Mouse (Mus musculus) MEL (cell line): ENCODE data around the gene Pold4. TPM values are rescaled to one million over a fixed set of nuclear protein-coding genes. Genes with fewer than 3 reads are reported as not detected.

Source experiments
- DNase-seq: peaks from one replicate; pipeline ENCODE4 v3.0.0; 2011; ENCODE audit warnings: low read depth, low spot score
- H3K27ac ChIP-seq: 2 replicates; pipeline ENCODE4 v1.5.1; 2012; ENCODE audit warnings: low read depth, mild to moderate bottlenecking, control low read depth, low read length, moderate library complexity; ENCODE audit not compliant: control insufficient read depth
- H3K27me3 ChIP-seq, 2 experiments: fragments of 150-350 bp in 1 of 2; sonication (generic) in 1 of 2; 2 replicates each; pipeline ENCODE4 v1.6.1; 2012; ENCODE audit warnings: low read length in 2 of 2, mild to moderate bottlenecking in 2 of 2, improper control_type of control experiment in 1 of 2, moderate library complexity in 1 of 2; ENCODE audit not compliant: insufficient read depth in 2 of 2, control insufficient read depth in 1 of 2
- H3K36me3 ChIP-seq, 2 experiments: 2 replicates each; pipeline ENCODE4 v1.6.1; 2012 to 2014; ENCODE audit warnings: low read length in 2 of 2, improper control_type of control experiment in 1 of 2, inconsistent platforms in 1 of 2, mild to moderate bottlenecking in 1 of 2; ENCODE audit not compliant: insufficient read depth in 2 of 2, control insufficient read depth in 1 of 2
- H3K4me1 ChIP-seq, 2 experiments: fragments of 150-350 bp in 1 of 2; sonication (generic) in 1 of 2; 2 replicates each; pipeline ENCODE4 v1.6.1; 2012; ENCODE audit warnings: low read length in 2 of 2, improper control_type of control experiment in 1 of 2, mild to moderate bottlenecking in 1 of 2; ENCODE audit not compliant: insufficient read depth in 2 of 2, control insufficient read depth in 1 of 2
- H3K4me3 ChIP-seq, 2 experiments: fragments of 150-350 bp in 1 of 2; sonication (generic) in 1 of 2; 2 replicates each; pipeline ENCODE4 v1.5.1; 2012; ENCODE audit warnings: low read depth in 2 of 2, low read length in 2 of 2, mild to moderate bottlenecking in 2 of 2, moderate library complexity in 2 of 2, control low read depth in 1 of 2, improper control_type of control experiment in 1 of 2; ENCODE audit not compliant: control insufficient read depth in 1 of 2, insufficient read depth in 1 of 2
- H3K79me2 ChIP-seq: 2 replicates; pipeline ENCODE4 v1.6.1; 2012; ENCODE audit warnings: mild to moderate bottlenecking, low read length, moderate library complexity; ENCODE audit not compliant: control insufficient read depth, poor library complexity, insufficient read depth
- H3K9ac ChIP-seq: 2 replicates; pipeline ENCODE4 v1.6.1; 2012; ENCODE audit warnings: low read depth, mild to moderate bottlenecking, control low read depth, low read length, moderate library complexity; ENCODE audit not compliant: control insufficient read depth, poor library complexity, severe bottlenecking
- H3K9me3 ChIP-seq: fragments of 150-350 bp; sonication (generic); replicated peaks from 2 replicates; pipeline ENCODE4 v1.6.1; 2012; ENCODE audit warnings: mild to moderate bottlenecking, low read length, improper control_type of control experiment, moderate library complexity; ENCODE audit not compliant: insufficient read depth
- BHLHE40 ChIP-seq: IDR thresholded peaks from 2 replicates; pipeline ENCODE4 v1.6.1; 2012; ENCODE audit warnings: low read depth, mild to moderate bottlenecking, inconsistent platforms, low read length, improper control_type of control experiment, borderline replicate concordance
- CTCF ChIP-seq, 3 experiments: IDR thresholded peaks in 2 of 3; conservative IDR thresholded peaks in 1 of 3; 2 replicates each; pipeline ENCODE4 v1.5.1; 2011 to 2012; ENCODE audit warnings: low read length in 3 of 3, low read depth in 2 of 3, mild to moderate bottlenecking in 2 of 3, improper control_type of control experiment in 1 of 3, inconsistent platforms in 1 of 3, mixed read lengths in 1 of 3, moderate library complexity in 1 of 3; ENCODE audit not compliant: control insufficient read depth in 1 of 3, insufficient read depth in 1 of 3, poor library complexity in 1 of 3, severe bottlenecking in 1 of 3
- GATA1 ChIP-seq: IDR thresholded peaks from 2 replicates; pipeline ENCODE4 v1.6.1; 2011; ENCODE audit warnings: low read depth, low read length, improper control_type of control experiment
- KAT2A ChIP-seq: conservative IDR thresholded peaks from 2 replicates; pipeline ENCODE4 v1.6.1; 2012; ENCODE audit warnings: low read depth, low read length, improper control_type of control experiment, inconsistent platforms
- MAX ChIP-seq: IDR thresholded peaks from 2 replicates; pipeline ENCODE4 v1.6.1; 2011; ENCODE audit warnings: low read length, improper control_type of control experiment
- MEF2A ChIP-seq: IDR thresholded peaks from 2 replicates; pipeline ENCODE4 v1.6.1; 2014; ENCODE audit warnings: low read depth, mild to moderate bottlenecking, inconsistent platforms, low read length, improper control_type of control experiment; ENCODE audit not compliant: poor library complexity, insufficient replicate concordance, severe bottlenecking; ENCODE audit errors: extremely low read depth
- MXI1 ChIP-seq: IDR thresholded peaks from 2 replicates; pipeline ENCODE4 v1.6.1; 2011; ENCODE audit warnings: mild to moderate bottlenecking, low read depth, low read length, improper control_type of control experiment
- MYB ChIP-seq: IDR thresholded peaks from 2 replicates; pipeline ENCODE4 v1.6.1; 2011; ENCODE audit warnings: mild to moderate bottlenecking, low read depth, low read length, improper control_type of control experiment
- MYC ChIP-seq: IDR thresholded peaks from 2 replicates; pipeline ENCODE4 v1.6.1; 2011; ENCODE audit warnings: low read depth, mild to moderate bottlenecking, low read length, improper control_type of control experiment, moderate library complexity
- NRF1 ChIP-seq: IDR thresholded peaks from 2 replicates; pipeline ENCODE4 v1.6.1; 2014; ENCODE audit warnings: low read depth, mild to moderate bottlenecking, inconsistent platforms, low read length, improper control_type of control experiment, moderate library complexity; ENCODE audit not compliant: poor library complexity, insufficient read depth, severe bottlenecking
- POLR2AphosphoS2 ChIP-seq: IDR thresholded peaks from 2 replicates; pipeline ENCODE4 v1.6.1; 2011; ENCODE audit warnings: low read length, improper control_type of control experiment
- POLR2AphosphoS5 ChIP-seq: IDR thresholded peaks from 2 replicates; pipeline ENCODE4 v1.6.1; 2012; ENCODE audit warnings: low read depth, borderline replicate concordance, mild to moderate bottlenecking, inconsistent platforms, low read length, moderate library complexity, mixed read lengths
- RCOR1 ChIP-seq: IDR thresholded peaks from 2 replicates; pipeline ENCODE4 v1.6.1; 2012; ENCODE audit warnings: low read depth, mild to moderate bottlenecking, inconsistent platforms, low read length, improper control_type of control experiment
- SIN3A ChIP-seq: IDR thresholded peaks from 2 replicates; pipeline ENCODE4 v1.6.1; 2012; ENCODE audit warnings: low read length, improper control_type of control experiment, inconsistent platforms
- SMC3 ChIP-seq: IDR thresholded peaks from 2 replicates; pipeline ENCODE4 v1.6.1; 2011; ENCODE audit warnings: low read depth, low read length, improper control_type of control experiment
- TBP ChIP-seq: IDR thresholded peaks from 2 replicates; pipeline ENCODE4 v1.8.0; 2011; ENCODE audit warnings: low read depth, low read length, improper control_type of control experiment
- TCF12 ChIP-seq: IDR thresholded peaks from 2 replicates; pipeline ENCODE4 v1.6.1; 2014; ENCODE audit warnings: low read depth, mild to moderate bottlenecking, inconsistent platforms, low read length, improper control_type of control experiment, moderate library complexity
- UBTF ChIP-seq: IDR thresholded peaks from 2 replicates; pipeline ENCODE4 v1.6.1; 2012; ENCODE audit warnings: low read depth, mild to moderate bottlenecking, inconsistent platforms, low read length, improper control_type of control experiment, moderate library complexity, borderline replicate concordance; ENCODE audit not compliant: insufficient read depth
- USF1 ChIP-seq: IDR thresholded peaks from 2 replicates; pipeline ENCODE4 v1.6.1; 2014; ENCODE audit warnings: low read depth, mild to moderate bottlenecking, inconsistent platforms, low read length, improper control_type of control experiment, moderate library complexity
- ZKSCAN1 ChIP-seq: IDR thresholded peaks from 2 replicates; pipeline ENCODE4 v1.6.1; 2012; ENCODE audit warnings: low read depth, mild to moderate bottlenecking, inconsistent platforms, low read length, improper control_type of control experiment, moderate library complexity
- ZMIZ1 ChIP-seq: IDR thresholded peaks from 2 replicates; pipeline ENCODE4 v1.6.1; 2012; ENCODE audit warnings: low read depth, mild to moderate bottlenecking, inconsistent platforms, low read length, improper control_type of control experiment, moderate library complexity
- polyA plus RNA-seq, 2 experiments: library from polyadenylated mRNA; stranded (reverse) in 1 of 2; unstranded in 1 of 2; fragments of >175 nt in 1 of 2; fragments of >200 nt in 1 of 2; gene quantifications; 2 replicates each; pipeline versions ENCODE4 v1.2.1 to v1.2.4; 2012; ENCODE audit warnings: low replicate concordance in 2 of 2, low read depth in 1 of 2; ENCODE audit not compliant: insufficient read length in 2 of 2, insufficient read depth in 1 of 2, missing spikeins in 1 of 2
- total RNA-seq: library from RNA; depleted of rRNA; stranded (reverse); fragments of 300-350 nt; gene quantifications from 2 replicates; pipeline ENCODE4 v1.2.3, GENCODE M21; 2012

The Pold4 gene
- total and polyA plus RNA-seq, 3 experiments: 18.5 to 40.4 TPM; not detected in 1

- DNase-seq: no peak
- Histone ChIP-seq H3K27ac (no peak overlapping the region), H3K36me3 (peaks cover 0 to 39% of the 10 kb centered on the region in 2 experiments; a peak in 2 of 4 replicates), H3K9me3 (no peaks in the 10 kb centered on the region), H3K9ac (no peak overlapping the region), H3K4me3 (no peak overlapping the region), H3K79me2 (peaks cover 2% of the 10 kb centered on the region; the same call in 1 of the 2 replicates), H3K4me1 (peaks cover 16 to 44% of the 10 kb centered on the region in 2 experiments), H3K27me3 (peaks cover 10 to 16% of the 10 kb centered on the region in 2 experiments)
- no peak for TF ChIP-seq MEF2A
- TF ChIP-seq ZMIZ1: no peak
- TF ChIP-seq POLR2AphosphoS5: no peak
- no peak for TF ChIP-seq TCF12
- no peak for TF ChIP-seq KAT2A
These were observed 13.8 kb upstream of the Pold4 start for GRCm38 (mm10) chr19:4217855-4218254.

- H3K4me3 ChIP-seq: no peak overlapping the region
- H3K4me1 ChIP-seq: peaks cover 16 to 43% of the 10 kb centered on the region in 2 experiments
- no peak for TF ChIP-seq UBTF
- TF ChIP-seq CTCF (IDR thresholded peaks at IDR 0.05 in 2 of 3, conservative IDR thresholded peaks at IDR 0.05 in 1 of 3; ENCODE audit: control insufficient read depth in 1 of 3, insufficient read depth in 1 of 3, low read depth in 2 of 3, low read length in 3 of 3, poor library complexity in 1 of 3, severe bottlenecking in 1 of 3): no peak
- no peak for TF ChIP-seq ZMIZ1
- TF ChIP-seq GATA1: no peak
- TF ChIP-seq ZKSCAN1: no peak
- no peak for TF ChIP-seq MXI1
- no peak for TF ChIP-seq TBP
- TF ChIP-seq MAX: no peak
- TF ChIP-seq RCOR1: no peak
- TF ChIP-seq NRF1: no peak
- no peak for TF ChIP-seq KAT2A
- no peak for TF ChIP-seq SIN3A
- no peak for TF ChIP-seq POLR2AphosphoS5
- no peak for TF ChIP-seq POLR2AphosphoS2
- TF ChIP-seq USF1: no peak
- no peak for TF ChIP-seq BHLHE40
- TF ChIP-seq MYC: no peak
- no peak for TF ChIP-seq SMC3
- TF ChIP-seq MYB: no peak
- peaks cover 2% of the 10 kb centered on the region; the same call in 1 of the 2 replicates for H3K79me2 ChIP-seq
- peaks cover 10 to 16% of the 10 kb centered on the region in 2 experiments for H3K27me3 ChIP-seq
- no peaks in the 10 kb centered on the region for H3K9me3 ChIP-seq
- peaks cover 0 to 37% of the 10 kb centered on the region in 2 experiments; a peak in 2 of 4 replicates for H3K36me3 ChIP-seq
- no peak overlapping the region for H3K9ac ChIP-seq
- no peak for DNase-seq
- no peak overlapping the region for H3K27ac ChIP-seq
These were observed 13.4 kb upstream of the Pold4 start for GRCm38 (mm10) chr19:4218293-4218692.
